Mouse (Mus musculus) bone marrow macrophage, adult 2 months (primary cell): ENCODE results near the gene Chmp3.

Experiments used
- CTCF ChIP-seq: IDR thresholded peaks from 2 replicates; pipeline ENCODE4 v1.5.1; 2012; ENCODE audit warnings: low read depth, mild to moderate bottlenecking, low read length, moderate library complexity
- POLR2A ChIP-seq: IDR thresholded peaks from 2 replicates; pipeline ENCODE4 v1.6.1; 2012; ENCODE audit warnings: mild to moderate bottlenecking, low read depth, low read length, borderline replicate concordance

- no peak for TF ChIP-seq CTCF
- TF ChIP-seq POLR2A = no peak
These were observed 88.3 kb downstream of the Chmp3 start for GRCm38 (mm10) chr6:71631706-71632461.
